Mouse (Mus musculus) kidney, adult 2 months (tissue): ENCODE data around the gene Ctdspl. TPM values are rescaled to one million over a fixed set of nuclear protein-coding genes. Genes with fewer than 3 reads are reported as not detected.

Source experiments
- DNase-seq: peaks from one replicate; pipeline ENCODE4 v3.0.0; 2021
- H3K27ac ChIP-seq: fragments of 200-500 bp; 2 replicates; pipeline ENCODE4 v1.5.1; 2012; ENCODE audit warnings: low read depth, low read length, control low read depth, inconsistent platforms; ENCODE audit not compliant: insufficient read depth
- H3K27me3 ChIP-seq: fragments of 200-500 bp; replicated peaks from 2 replicates; pipeline ENCODE4 v1.6.1; 2012; ENCODE audit warnings: mild to moderate bottlenecking, moderate library complexity, low read length, inconsistent platforms; ENCODE audit not compliant: control insufficient read depth, insufficient read depth
- H3K36me3 ChIP-seq: fragments of 200-500 bp; 2 replicates; pipeline ENCODE4 v1.6.1; 2012; ENCODE audit warnings: mild to moderate bottlenecking, moderate library complexity, low read length, inconsistent platforms; ENCODE audit not compliant: control insufficient read depth, insufficient read depth
- H3K4me1 ChIP-seq: fragments of 200-500 bp; 2 replicates; pipeline ENCODE4 v1.6.1; 2011; ENCODE audit warnings: low read length; ENCODE audit not compliant: control insufficient read depth, insufficient read depth
- H3K4me3 ChIP-seq: fragments of 200-500 bp; 2 replicates; pipeline ENCODE4 v1.5.1; 2011; ENCODE audit warnings: mild to moderate bottlenecking, low read depth, low read length, control low read depth; ENCODE audit not compliant: insufficient read depth
- CTCF ChIP-seq: fragments of 200-500 bp; conservative IDR thresholded peaks from 2 replicates; pipeline ENCODE4 v1.5.1; 2011; ENCODE audit warnings: low read depth, mild to moderate bottlenecking, control low read depth, low read length, moderate library complexity, mixed read lengths; ENCODE audit not compliant: insufficient read depth, insufficient read length
- POLR2A ChIP-seq: fragments of 200-500 bp; IDR thresholded peaks from one replicate; pipeline ENCODE4 v1.6.1; 2011; ENCODE audit warnings: low read depth, low read length, control low read depth
- WGBS: fragments of 180-500 bp; shearing (Covaris S2); methylation state at CpG from one replicate; pipeline ENCODE4 v1.1.7; 2018; 5-methylcytosine and 5-hydroxymethylcytosine counted together
- polyA plus RNA-seq: library from polyadenylated mRNA; depleted of rRNA; stranded (reverse); fragments of >200 nt; gene quantifications from 2 replicates; pipeline ENCODE4 v1.2.3, GENCODE M21; 2012

Ctdspl gene
- polyA plus RNA-seq, 1 experiment, result 39.2 TPM

- H3K27ac ChIP-seq, result peak overlapping the region; percentile 61
- H3K4me3 ChIP-seq, result peak overlapping the region; percentile 73
These were observed 1.2 kb downstream of the Ctdspl start for GRCm38 (mm10) chr9:118927501-118927900.

GRCm38 (mm10) chr9:118928007-118928406 is 1.8 kb downstream of the Ctdspl start:
- Histone ChIP-seq H3K27me3 (no peaks in the 10 kb centered on the region), H3K36me3 (no peaks in the 10 kb centered on the region), H3K27ac (peak overlapping the region; percentile 61), H3K4me3 (peak overlapping the region; percentile 73), H3K4me1 (peaks cover 17% of the 10 kb centered on the region)
- WGBS, result 37% methylated on average over 2 of the region's 2 CpGs
- DNase-seq, result no peak
- TF ChIP-seq CTCF (no peak), POLR2A (no peak)

More at GRCm38 (mm10) chr9:118927501-118927900, 1.2 kb downstream of the Ctdspl start:
- peak; percentile 51 for DNase-seq
- Histone ChIP-seq H3K36me3 (no peaks in the 10 kb centered on the region), H3K4me1 (peaks cover 17% of the 10 kb centered on the region), H3K27me3 (no peaks in the 10 kb centered on the region)
- TF ChIP-seq POLR2A (no peak), CTCF (no peak)
- 19% methylated on average over 8 of the region's 8 CpGs for WGBS

GRCm38 (mm10) chr9:118928656-118929055 is 2.4 kb downstream of the Ctdspl start:
- peak; percentile 89 for DNase-seq
- peaks cover 17% of the 10 kb centered on the region for H3K4me1 ChIP-seq
- no peaks in the 10 kb centered on the region for H3K36me3 ChIP-seq
- H3K27ac ChIP-seq, result peak overlapping the region; percentile 61
- no peak for TF ChIP-seq CTCF
- TF ChIP-seq POLR2A, result no peak
- no peak overlapping the region for H3K4me3 ChIP-seq
- no peaks in the 10 kb centered on the region for H3K27me3 ChIP-seq
- 19% methylated on average over 7 of the region's 7 CpGs for WGBS

- no peaks in the 10 kb centered on the region for H3K27me3 ChIP-seq
- H3K27ac ChIP-seq, result no peak overlapping the region
- H3K36me3 ChIP-seq, result no peaks in the 10 kb centered on the region
- H3K4me1 ChIP-seq, result peaks cover 18% of the 10 kb centered on the region
- TF ChIP-seq CTCF (no peak), POLR2A (no peak)
- no peak overlapping the region for H3K4me3 ChIP-seq
- 61% methylated on average over 9 of the region's 9 CpGs for WGBS
- DNase-seq, result no peak
These were observed 4.4 kb downstream of the Ctdspl start for GRCm38 (mm10) chr9:118930611-118931010.

GRCm38 (mm10) chr9:118933800-118934199 is 7.5 kb downstream of the Ctdspl start:
- H3K27me3 ChIP-seq, result no peaks in the 10 kb centered on the region
- TF ChIP-seq POLR2A, result no peak
- no peak; the same call in 1 of the 2 replicates for TF ChIP-seq CTCF
- 86% methylated on average over 9 of the region's 9 CpGs for WGBS
- peaks cover 20% of the 10 kb centered on the region for H3K4me1 ChIP-seq
- H3K36me3 ChIP-seq, result no peaks in the 10 kb centered on the region
- H3K4me3 ChIP-seq, result no peak overlapping the region
- H3K27ac ChIP-seq, result no peak overlapping the region
- DNase-seq, result no peak

GRCm38 (mm10) chr9:118934319-118934718 is 8.1 kb downstream of the Ctdspl start:
- H3K36me3 ChIP-seq, result no peaks in the 10 kb centered on the region
- H3K4me1 ChIP-seq, result peaks cover 22% of the 10 kb centered on the region
- no peak for DNase-seq
- TF ChIP-seq CTCF (no peak), POLR2A (no peak)
- WGBS, result 68% methylated on average over 12 of the region's 12 CpGs
- no peak overlapping the region for H3K27ac ChIP-seq
- no peak overlapping the region for H3K4me3 ChIP-seq
- no peaks in the 10 kb centered on the region for H3K27me3 ChIP-seq

- no peaks in the 10 kb centered on the region for H3K36me3 ChIP-seq
- TF ChIP-seq POLR2A (no peak), CTCF (no peak)
- H3K27me3 ChIP-seq, result no peaks in the 10 kb centered on the region
- no peak overlapping the region for H3K27ac ChIP-seq
- no peak overlapping the region for H3K4me3 ChIP-seq
- DNase-seq, result no peak
- 73% methylated on average over 13 of the region's 13 CpGs for WGBS
- peaks cover 22% of the 10 kb centered on the region for H3K4me1 ChIP-seq
These were observed 8.8 kb downstream of the Ctdspl start for GRCm38 (mm10) chr9:118935098-118935497.
